Mouse (Mus musculus): ENCODE measurements at regions not wholly inside any gene's neighbourhood (a gene's known extent, or its start where the extent isn't known, plus 50 kb on each side); places are given as distances from the start of the nearest gene placed in this dataset.

DNA sequence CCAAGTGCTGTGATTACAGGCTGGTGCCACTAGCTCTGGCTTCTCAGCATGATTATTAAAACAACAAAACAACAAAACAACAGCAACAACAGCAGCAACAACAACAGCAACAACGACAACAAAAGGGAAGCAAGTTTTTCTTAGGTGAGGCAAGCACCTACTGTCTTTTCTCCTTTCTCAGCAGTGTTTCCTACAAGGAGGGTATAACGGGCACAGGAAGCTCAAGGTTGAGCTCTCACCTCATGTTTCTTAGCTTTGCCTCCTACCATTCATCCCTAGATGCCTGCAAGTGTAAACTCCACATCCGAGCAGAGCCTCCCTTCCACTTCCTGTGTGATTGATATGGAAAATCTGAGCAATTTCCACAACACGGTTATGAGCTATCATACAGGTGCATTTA, 128.1 kb upstream of the Mpdz start:
- TF ChIP-seq CTCF (IDR thresholded peaks at IDR 0.05; ENCODE audit: low read depth, low read length) = no peak
- no peak for TF ChIP-seq POLR2A (IDR thresholded peaks at IDR 0.05; ENCODE audit: extremely low read depth, insufficient read depth, low read length)

All from liver, adult 2 months (tissue).